Mouse (Mus musculus) limb, embryonic 15.5 days (tissue): Measurements from ENCODE around the gene Ddx39b. TPM values are rescaled to one million over a fixed set of nuclear protein-coding genes. Genes with fewer than 3 reads are reported as not detected.
"Not testable (repeated sequence)": the region's sequence is repeated elsewhere in the genome, so short reads cannot be mapped to it uniquely, and the experiment has no call there.

ENCODE experiments used
- ATAC-seq: fragments of 200-750 bp; cut with Nextera tagmentation; 2 replicates; pipeline ENCODE4 v1.8.0; 2017; ENCODE audit warnings: low read depth, moderate TSS enrichment; ENCODE audit not compliant: insufficient number of reproducible peaks, low FRiP score, low TSS enrichment
- H3K27ac ChIP-seq: fragments of 300-500 bp; sonication (generic); 2 replicates; pipeline ENCODE4 v1.5.1; 2015; ENCODE audit warnings: moderate library complexity, mild to moderate bottlenecking, inconsistent platforms
- H3K27me3 ChIP-seq: fragments of 300-500 bp; sonication (generic); 2 replicates; pipeline ENCODE4 v1.6.1; 2015; ENCODE audit warnings: inconsistent platforms
- H3K36me3 ChIP-seq: fragments of 300-500 bp; sonication (generic); 2 replicates; pipeline ENCODE4 v1.6.1; 2015; ENCODE audit warnings: inconsistent platforms
- H3K4me1 ChIP-seq: fragments of 300-500 bp; sonication (generic); 2 replicates; pipeline ENCODE4 v1.6.1; 2015; ENCODE audit warnings: inconsistent platforms
- H3K4me2 ChIP-seq: fragments of 300-500 bp; sonication (generic); 2 replicates; pipeline ENCODE4 v1.6.1; 2015; ENCODE audit warnings: mild to moderate bottlenecking, inconsistent platforms
- H3K4me3 ChIP-seq: fragments of 300-500 bp; sonication (generic); 2 replicates; pipeline ENCODE4 v1.5.1; 2015; ENCODE audit warnings: mild to moderate bottlenecking, inconsistent platforms
- H3K9ac ChIP-seq: fragments of 300-500 bp; sonication (generic); 2 replicates; pipeline ENCODE4 v1.6.1; 2015; ENCODE audit warnings: inconsistent platforms
- H3K9me3 ChIP-seq: fragments of 300-500 bp; sonication (generic); 2 replicates; pipeline ENCODE4 v1.6.1; 2016; ENCODE audit warnings: inconsistent platforms
- WGBS: fragments of 180-500 bp; shearing (Covaris S2); methylation state at CpG from one replicate; pipeline ENCODE4 v1.1.7; 2015; 5-methylcytosine and 5-hydroxymethylcytosine counted together
- microRNA-seq: library from miRNA; unstranded; fragments of <30 nt; microRNA quantifications from one replicate; pipeline ENCODE4, GENCODE M21; 2016
- polyA plus RNA-seq: library from polyadenylated mRNA; unstranded; fragments of >200 nt; fragmentation: Nextera tagmentation; extraction: Ambion mirVana; gene quantifications from 2 replicates; pipeline ENCODE4 v1.2.1, GENCODE M21; 2015

The Ddx39b gene
- polyA plus RNA-seq, 1 experiment from 2014 or later = 401 TPM

DNA sequence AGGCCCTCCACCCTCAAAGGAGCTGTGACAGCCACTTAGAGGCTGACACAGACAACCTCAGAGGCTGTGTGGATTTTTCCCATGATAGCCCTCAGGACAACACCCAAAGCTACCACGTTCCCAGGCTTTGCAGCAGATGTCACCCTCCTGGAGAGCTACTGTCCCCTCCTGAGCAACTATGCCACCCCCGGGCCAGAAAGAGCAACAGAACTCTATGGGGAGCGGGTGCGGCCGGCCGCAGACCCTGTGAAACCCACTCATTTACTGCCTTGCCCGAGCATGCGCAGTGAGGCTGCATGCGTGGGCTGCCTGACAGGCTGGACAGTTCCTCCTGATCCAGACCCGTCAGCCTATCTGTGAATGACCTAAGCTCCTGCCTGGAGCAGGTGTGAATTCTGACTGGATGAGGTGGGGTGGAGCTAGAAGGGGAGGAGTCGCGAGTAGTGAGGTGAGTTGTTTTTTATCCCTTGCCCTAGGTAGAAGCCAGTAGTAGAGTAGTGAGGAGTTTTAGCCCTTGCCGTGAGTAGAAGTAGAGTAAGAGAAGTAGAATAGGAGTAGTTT lies 34.8 kb downstream of the Ddx39b start:
- H3K4me2 ChIP-seq = no peak overlapping the region
- peaks cover 21% of the 10 kb centered on the region for H3K27me3 ChIP-seq
- 14% methylated on average over 13 of the region's 13 CpGs for WGBS
- no peak for ATAC-seq
- H3K9me3 ChIP-seq = no peaks in the 10 kb centered on the region
- no peak overlapping the region for H3K27ac ChIP-seq
- no peaks in the 10 kb centered on the region for H3K36me3 ChIP-seq
- no peaks in the 10 kb centered on the region for H3K4me1 ChIP-seq
- H3K9ac ChIP-seq = no peak overlapping the region
- H3K4me3 ChIP-seq = no peak overlapping the region

DNA sequence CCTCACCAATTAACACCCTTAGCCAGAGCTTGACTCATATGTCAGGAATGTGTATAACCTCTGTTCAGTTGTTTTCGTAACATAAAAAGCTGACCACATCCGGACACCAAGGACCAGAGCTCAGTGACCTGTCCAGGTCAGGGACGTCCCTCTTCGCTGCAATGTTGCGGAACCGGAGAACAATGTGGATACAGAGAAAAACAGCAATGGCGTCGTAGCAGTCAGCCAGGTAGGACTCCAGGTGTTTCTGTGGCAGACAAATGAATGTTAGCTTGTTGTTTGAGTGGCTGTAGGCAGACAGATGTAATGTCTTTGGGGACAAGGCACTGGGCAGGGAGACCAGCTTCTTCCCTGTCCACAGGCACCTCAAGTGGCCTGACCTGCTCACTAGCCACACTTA lies 36.5 kb downstream of the Ddx39b start:
- WGBS = 83% methylated on average over 8 of the region's 8 CpGs
- no peak overlapping the region for H3K27ac ChIP-seq

DNA sequence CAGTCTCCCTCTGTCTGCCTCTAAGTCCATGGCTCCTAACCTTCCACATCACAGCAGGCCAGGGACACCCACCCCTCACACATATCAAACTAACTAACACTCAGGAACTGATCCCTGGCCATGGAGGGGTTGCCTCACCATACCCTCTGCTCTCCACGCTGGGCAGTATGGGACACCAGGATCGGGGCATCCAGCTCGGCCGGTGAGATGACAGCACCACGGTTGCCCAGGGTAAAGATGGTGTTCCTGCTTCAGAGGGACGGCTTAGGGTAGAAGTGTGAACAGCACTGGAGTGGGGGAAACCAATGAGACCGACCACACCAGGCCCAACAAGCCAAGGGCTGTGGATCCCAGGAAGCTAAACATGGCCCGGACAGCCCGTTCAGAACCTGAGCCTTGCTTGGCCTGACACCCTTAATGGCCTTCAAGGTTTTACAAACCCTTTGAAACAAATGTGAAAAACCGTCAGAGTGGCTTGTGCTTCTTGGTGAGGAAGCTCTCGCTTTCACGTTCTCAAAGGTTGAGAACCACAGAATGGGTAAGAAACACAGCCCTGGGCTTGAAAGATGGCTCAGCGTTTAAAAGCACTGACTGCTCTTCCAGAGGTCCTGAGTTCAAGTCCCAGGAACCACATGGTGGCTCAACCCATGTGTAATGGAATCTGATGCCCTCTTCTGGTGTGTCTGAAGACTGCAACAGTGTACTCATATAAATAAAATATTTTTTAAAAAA lies 37.6 kb downstream of the Ddx39b start:
- no peak overlapping the region for H3K4me3 ChIP-seq
- no peak overlapping the region for H3K9ac ChIP-seq

More for the DNA sequence above, 36.5 kb downstream of the Ddx39b start:
- no peak for ATAC-seq
- no peaks in the 10 kb centered on the region for H3K36me3 ChIP-seq
- H3K9ac ChIP-seq = no peak overlapping the region
- H3K27me3 ChIP-seq = peaks cover 21% of the 10 kb centered on the region
- no peak overlapping the region for H3K4me2 ChIP-seq
- no peaks in the 10 kb centered on the region for H3K9me3 ChIP-seq
- no peaks in the 10 kb centered on the region for H3K4me1 ChIP-seq
- no peak overlapping the region for H3K4me3 ChIP-seq

DNA sequence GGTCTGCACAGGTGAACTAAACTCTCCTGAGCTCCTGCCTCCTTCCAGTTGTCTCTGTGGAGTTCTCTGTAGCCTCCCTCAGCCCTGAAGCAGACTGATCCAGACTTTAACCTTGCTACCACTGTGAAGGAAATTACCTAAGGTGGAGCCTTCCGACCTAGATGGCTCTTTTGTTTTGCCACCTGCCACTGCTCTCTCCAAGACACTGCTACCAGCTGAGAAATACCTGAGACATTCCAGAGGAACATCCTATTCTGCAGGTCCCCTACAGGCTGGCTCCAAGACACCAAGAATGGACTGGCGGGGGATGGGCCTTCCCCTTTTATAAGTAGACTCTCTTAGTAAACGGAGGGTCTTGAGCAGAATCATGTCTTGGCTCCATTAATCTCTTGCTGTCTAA lies 38.7 kb downstream of the Ddx39b start:
- 65% methylated on average over 3 of the region's 3 CpGs for WGBS
- no peak for ATAC-seq

More for the DNA sequence above, 37.6 kb downstream of the Ddx39b start:
- Histone ChIP-seq H3K4me1 (no peaks in the 10 kb centered on the region), H3K4me2 (no peak overlapping the region), H3K9me3 (no peaks in the 10 kb centered on the region), H3K36me3 (no peaks in the 10 kb centered on the region), H3K27ac (no peak overlapping the region), H3K27me3 (peaks cover 21% of the 10 kb centered on the region)
- no peak for ATAC-seq
- 84% methylated on average over 13 of the region's 13 CpGs for WGBS

DNA sequence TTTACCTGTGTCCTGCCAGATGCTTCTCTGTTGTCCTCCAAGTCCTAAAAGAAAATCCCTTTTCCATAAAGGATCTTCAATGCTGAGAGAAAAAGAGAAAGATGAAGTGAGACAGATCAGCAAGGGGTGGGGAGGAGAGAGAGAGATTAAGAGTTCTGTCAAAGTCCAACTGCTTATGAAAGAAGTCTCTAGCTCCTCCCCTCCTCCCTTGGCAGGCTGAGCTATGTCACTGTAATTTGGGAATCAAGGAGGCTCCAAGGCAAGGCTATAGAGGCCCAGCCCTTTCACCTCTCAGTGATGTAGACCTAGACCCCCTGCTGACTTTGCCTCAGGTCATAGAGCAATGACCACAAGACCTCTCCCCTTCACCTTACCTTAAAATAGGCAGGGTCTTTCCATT lies 43.9 kb downstream of the Ddx39b start:
- Histone ChIP-seq H3K27me3 (0 out of 2 replicates have a peak, but pooled peaks cover 3% of the 10 kb centered on the region), H3K9me3 (no peaks in the 10 kb centered on the region), H3K27ac (no peak overlapping the region), H3K36me3 (no peaks in the 10 kb centered on the region), H3K9ac (no peak overlapping the region), H3K4me1 (no peaks in the 10 kb centered on the region), H3K4me2 (no peak overlapping the region), H3K4me3 (no peak overlapping the region)
- no peak for ATAC-seq

More for the DNA sequence above, 38.7 kb downstream of the Ddx39b start:
- Histone ChIP-seq H3K27ac (no peak overlapping the region), H3K36me3 (no peaks in the 10 kb centered on the region), H3K27me3 (peaks cover 17% of the 10 kb centered on the region), H3K4me1 (no peaks in the 10 kb centered on the region), H3K9me3 (no peaks in the 10 kb centered on the region), H3K9ac (no peak overlapping the region), H3K4me3 (no peak overlapping the region), H3K4me2 (no peak overlapping the region)

DNA sequence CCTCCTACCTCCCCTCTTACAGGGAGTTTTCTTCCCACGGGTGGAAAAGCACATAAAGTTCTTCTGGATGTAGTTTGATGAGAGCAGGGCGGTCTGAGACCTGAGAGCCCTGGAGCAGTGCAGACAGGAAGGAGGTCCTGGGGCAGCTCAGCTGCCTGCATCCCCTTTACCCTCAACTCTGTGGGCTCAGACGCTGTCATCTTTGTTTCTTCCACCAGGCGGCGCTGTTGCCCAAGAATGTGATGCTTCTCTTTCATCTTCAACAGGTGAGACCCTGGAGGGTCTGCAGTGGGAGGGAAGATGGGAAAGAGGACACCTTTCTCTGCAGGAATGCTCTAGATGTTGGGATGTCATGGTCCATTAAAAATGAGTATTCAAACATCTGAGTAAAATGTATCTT lies 54.2 kb downstream of the Ddx39b start:
- not testable (repeated sequence) for H3K27me3 ChIP-seq, H3K9ac ChIP-seq, H3K36me3 ChIP-seq, H3K4me2 ChIP-seq, H3K27ac ChIP-seq, H3K4me1 ChIP-seq, ATAC-seq, H3K9me3 ChIP-seq, H3K4me3 ChIP-seq
- 3% methylated on average over 5 of the region's 5 CpGs for WGBS

DNA sequence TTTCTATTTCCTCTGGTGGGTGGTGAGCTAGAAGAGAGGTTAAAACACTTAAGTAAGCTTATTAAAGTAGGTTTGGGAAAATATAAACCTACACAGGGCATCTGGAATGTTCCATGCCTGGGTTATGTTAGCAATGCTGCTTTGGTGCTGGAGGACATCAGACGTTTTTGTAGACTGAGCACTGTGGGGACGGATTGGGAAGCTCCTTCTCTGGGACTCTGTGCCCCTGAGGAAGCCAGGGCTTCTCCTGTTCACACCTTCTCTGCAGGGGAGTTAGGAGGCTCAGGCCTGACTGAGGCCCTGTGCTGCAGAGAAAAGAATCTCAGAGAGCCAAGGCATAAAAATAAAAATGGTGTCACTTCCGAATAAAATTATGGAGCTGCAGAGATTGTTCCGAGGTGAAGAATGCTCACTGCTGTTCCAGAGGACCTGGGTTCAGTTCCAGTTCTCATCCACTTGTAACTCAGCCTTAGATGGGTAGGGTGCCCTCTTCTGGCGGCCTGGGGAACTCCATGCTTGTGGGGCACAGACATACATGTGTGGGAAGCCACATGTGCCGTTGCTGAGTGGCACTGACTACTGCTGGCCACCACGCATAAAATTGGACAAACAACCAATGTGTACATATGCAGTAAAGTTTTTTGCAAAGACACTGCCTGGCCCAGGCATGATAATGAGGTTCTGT lies 58.9 kb downstream of the Ddx39b start:
- H3K4me1 ChIP-seq, H3K27me3 ChIP-seq, H3K4me2 ChIP-seq, ATAC-seq, H3K9ac ChIP-seq, H3K9me3 ChIP-seq, H3K27ac ChIP-seq, H3K36me3 ChIP-seq, H3K4me3 ChIP-seq: not testable (repeated sequence)
- 85% methylated on average over 7 of the region's 7 CpGs for WGBS

DNA sequence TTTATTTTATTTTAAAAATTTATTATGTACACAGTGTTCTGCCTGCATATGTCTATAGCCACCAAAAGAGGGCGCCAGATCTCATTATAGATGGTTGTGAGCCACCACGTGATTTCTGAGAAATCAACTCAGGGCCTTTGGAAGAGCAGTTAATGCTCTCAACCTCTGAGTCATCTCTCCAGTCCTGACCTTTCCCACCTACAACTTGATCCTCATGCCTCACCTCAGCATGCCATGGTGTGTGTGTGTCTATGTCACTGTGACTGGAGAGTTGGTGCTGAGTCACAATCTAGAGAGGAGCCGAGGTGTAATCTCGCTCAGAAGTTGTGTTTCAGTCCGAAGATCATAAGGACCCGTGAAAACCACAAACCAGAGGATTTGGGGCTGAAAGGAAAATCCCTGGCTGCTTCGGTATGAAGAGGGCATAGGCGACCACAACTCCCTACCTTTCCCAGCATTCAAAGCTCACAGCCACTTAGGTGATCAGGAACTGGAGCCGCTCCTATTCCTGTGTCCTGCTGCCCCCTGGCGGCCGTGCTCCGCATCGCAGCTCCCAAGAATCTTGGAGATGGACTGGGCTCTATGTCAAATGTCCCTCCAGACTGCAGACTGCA lies 60.2 kb downstream of the Ddx39b start:
- Histone ChIP-seq H3K4me2 (no peak overlapping the region), H3K4me1 (no peaks in the 10 kb centered on the region), H3K27me3 (peaks cover 5% of the 10 kb centered on the region; the same call in 1 of the 2 replicates), H3K36me3 (no peaks in the 10 kb centered on the region), H3K9me3 (no peaks in the 10 kb centered on the region), H3K4me3 (no peak overlapping the region), H3K9ac (no peak overlapping the region), H3K27ac (no peak overlapping the region)
- ATAC-seq = no peak
- 24% methylated on average over 13 of the region's 13 CpGs for WGBS

DNA sequence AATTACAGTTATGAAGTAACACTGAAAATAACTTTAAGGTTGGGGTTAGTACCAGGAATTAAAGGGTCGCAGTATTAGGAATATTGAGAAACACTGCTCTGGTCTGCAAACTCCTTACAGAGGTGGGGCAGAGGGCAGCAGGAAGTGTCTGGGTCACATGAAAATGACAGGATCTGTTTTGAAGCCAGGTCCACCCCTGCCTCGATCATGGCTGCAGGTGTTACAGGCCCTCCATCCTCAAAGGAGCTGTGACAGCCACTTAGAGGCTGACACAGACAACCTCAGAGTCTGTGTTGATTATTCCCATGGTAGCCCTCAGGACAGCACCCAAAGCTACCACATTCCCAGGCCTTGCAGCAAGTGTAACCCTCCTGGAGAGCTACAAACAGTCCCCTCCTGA lies 61.7 kb downstream of the Ddx39b start:
- ATAC-seq = no peak
- H3K36me3 ChIP-seq = no peaks in the 10 kb centered on the region
- H3K4me1 ChIP-seq = no peaks in the 10 kb centered on the region
- no peak overlapping the region for H3K9ac ChIP-seq
- H3K9me3 ChIP-seq = no peaks in the 10 kb centered on the region
- peaks cover 12% of the 10 kb centered on the region; the same call in 1 of the 2 replicates for H3K27me3 ChIP-seq
- WGBS = 71% methylated on average over 2 of the region's 2 CpGs
- H3K4me2 ChIP-seq = no peak overlapping the region
- H3K4me3 ChIP-seq = no peak overlapping the region
- no peak overlapping the region for H3K27ac ChIP-seq

Small RNA genes within 50 kb of the gene (microRNA-seq; reads per million reads assigned to microRNA genes)
- gene Mir6973a = not detected
- not detected for gene Mir6974
- 1.4 reads per million for gene Mir6975
- gene Mir8094 = not detected

Other genes starting within 250 kb of the Ddx39b start
- 94.4 and 95.1 TPM in 2 replicates for gene Vars, start 240.8 kb upstream of the Ddx39b start, polyA plus RNA-seq
- gene Vwa7, start 225.2 kb upstream of the Ddx39b start, polyA plus RNA-seq = 0.18 and 0.20 TPM in 2 replicates
- 8.9 and 9.4 TPM in 2 replicates for gene Sapcd1, start 213.7 kb upstream of the Ddx39b start, polyA plus RNA-seq
- gene Msh5, start 195.0 kb upstream of the Ddx39b start, polyA plus RNA-seq = 3.0 and 3.5 TPM in 2 replicates
- 351 and 363 TPM in 2 replicates for gene Clic1, start 191.8 kb upstream of the Ddx39b start, polyA plus RNA-seq
- gene Ddah2, start 182.7 kb upstream of the Ddx39b start, polyA plus RNA-seq = 321 and 336 TPM in 2 replicates
- gene Ly6g6c, start 176.4 kb upstream of the Ddx39b start, polyA plus RNA-seq = 181 and 203 TPM in 2 replicates
- gene Mpig6b, start 175.6 kb upstream of the Ddx39b start, polyA plus RNA-seq = 1.0 and 1.4 TPM in 2 replicates
- gene Ly6g6e, start 164.8 kb upstream of the Ddx39b start, polyA plus RNA-seq = 50.6 and 53.7 TPM in 2 replicates
- gene Ly6g6d, start 163.7 kb upstream of the Ddx39b start, polyA plus RNA-seq = 1.1 and 2.4 TPM in 2 replicates
- gene Ly6g6f, start 156.1 kb upstream of the Ddx39b start, polyA plus RNA-seq = 0.13 and 0.20 TPM in 2 replicates
- 101 and 112 TPM in 2 replicates for gene Abhd16a, start 152.5 kb upstream of the Ddx39b start, polyA plus RNA-seq
- gene Ly6g5c, start 133.5 kb upstream of the Ddx39b start, polyA plus RNA-seq = not detected in 2 replicates
- 0.78 and 0.99 TPM in 2 replicates for gene Ly6g5b, start 126.3 kb upstream of the Ddx39b start, polyA plus RNA-seq
- 16.8 and 17.4 TPM in 2 replicates for gene Gpank1, start 120.3 kb upstream of the Ddx39b start, polyA plus RNA-seq
- gene Csnk2b, start 119.7 kb upstream of the Ddx39b start, polyA plus RNA-seq = 293 and 297 TPM in 2 replicates
- 10.5 and 11.2 TPM in 2 replicates for gene D17H6S53E, start 115.4 kb upstream of the Ddx39b start, polyA plus RNA-seq
- 0.52 and 2.0 TPM in 2 replicates for gene Apom, start 109.7 kb upstream of the Ddx39b start, polyA plus RNA-seq
- gene Bag6, start 106.6 kb upstream of the Ddx39b start, polyA plus RNA-seq = 49.6 and 51.8 TPM in 2 replicates
- 142 and 147 TPM in 2 replicates for gene Prrc2a, start 76.8 kb upstream of the Ddx39b start, polyA plus RNA-seq
- gene Aif1, start 65.7 kb upstream of the Ddx39b start, polyA plus RNA-seq = 14.6 and 18.6 TPM in 2 replicates
- 25.8 and 27.5 TPM in 2 replicates for gene Lst1, start 53.3 kb upstream of the Ddx39b start, polyA plus RNA-seq
- 1.0 and 1.2 TPM in 2 replicates for gene Ltb, start 47.3 kb upstream of the Ddx39b start, polyA plus RNA-seq
- gene Tnf, start 39.7 kb upstream of the Ddx39b start, polyA plus RNA-seq = 0.64 and 0.82 TPM in 2 replicates
- 0.37 TPM in 1 of 2 replicates, not detected in the other for gene Lta, start 36.4 kb upstream of the Ddx39b start, polyA plus RNA-seq
- gene Gm16181, start 20.9 kb upstream of the Ddx39b start, polyA plus RNA-seq = 0.41 and 0.77 TPM in 2 replicates
- gene Atp6v1g2, start 8.1 kb upstream of the Ddx39b start, polyA plus RNA-seq = 3.7 and 3.8 TPM in 2 replicates
- gene Nfkbil1, start 6.0 kb upstream of the Ddx39b start, polyA plus RNA-seq = 11.2 and 11.8 TPM in 2 replicates
- 84.7 and 93.0 TPM in 2 replicates for gene H2-D1, start 21.0 kb downstream of the Ddx39b start, polyA plus RNA-seq
- not detected in 2 replicates for gene H2-Q1, start 78.7 kb downstream of the Ddx39b start, polyA plus RNA-seq
- 0.20 and 0.29 TPM in 2 replicates for gene H2-Q2, start 100.5 kb downstream of the Ddx39b start, polyA plus RNA-seq
- gene H2-Q4, start 137.9 kb downstream of the Ddx39b start, polyA plus RNA-seq = 3.2 and 4.3 TPM in 2 replicates
- 0.35 and 0.46 TPM in 2 replicates for gene H2-Q6, start 183.1 kb downstream of the Ddx39b start, polyA plus RNA-seq
- gene H2-Q7, start 197.4 kb downstream of the Ddx39b start, polyA plus RNA-seq = 3.1 and 3.3 TPM in 2 replicates
- gene H2-Q10, start 228.3 kb downstream of the Ddx39b start, polyA plus RNA-seq = 0.65 and 1.2 TPM in 2 replicates